Mouse (Mus musculus) liver, embryonic 14.5 days (tissue): ENCODE results near the gene Wwp2. TPM values are rescaled to one million over a fixed set of nuclear protein-coding genes. Genes with fewer than 3 reads are reported as not detected.

Experiments used
- ATAC-seq: fragments of 200-750 bp; cut with Nextera tagmentation; 2 replicates; pipeline ENCODE4 v1.8.0; 2017; ENCODE audit warnings: moderate number of reproducible peaks, mild to moderate bottlenecking, moderate library complexity; ENCODE audit not compliant: insufficient read depth
- DNase-seq, 3 experiments: peaks; one replicate each; pipeline ENCODE4 v3.0.0-alpha.2; 2012 to 2013; ENCODE audit warnings: low read depth in 3 of 3, low spot score in 3 of 3
- H3K27ac ChIP-seq: fragments of 300-500 bp; sonication (generic); 2 replicates; pipeline ENCODE4 v1.5.1; 2014; ENCODE audit warnings: moderate library complexity, mild to moderate bottlenecking, control low read depth, inconsistent platforms
- H3K27me3 ChIP-seq: fragments of 300-500 bp; sonication (generic); 2 replicates; pipeline ENCODE4 v1.6.1; 2014; ENCODE audit warnings: mild to moderate bottlenecking, low read length, moderate library complexity; ENCODE audit not compliant: control insufficient read depth, insufficient read depth
- H3K36me3 ChIP-seq: fragments of 300-500 bp; sonication (generic); replicated peaks from 2 replicates; pipeline ENCODE4 v1.6.1; 2014; ENCODE audit warnings: low read depth; ENCODE audit not compliant: control insufficient read depth, insufficient read depth
- H3K4me1 ChIP-seq, 2 experiments: fragments of 200-500 bp in 1 of 2; fragments of 300-500 bp in 1 of 2; sonication (generic) in 1 of 2; replicated peaks; 2 replicates each; pipeline ENCODE4 v1.6.1; 2012 to 2014; ENCODE audit warnings: antibody characterized with exemption in 1 of 2, inconsistent platforms in 1 of 2, low read length in 1 of 2; ENCODE audit not compliant: control insufficient read depth in 2 of 2, insufficient read depth in 2 of 2
- H3K4me2 ChIP-seq: fragments of 300-500 bp; sonication (generic); 2 replicates; pipeline ENCODE4 v1.6.1; 2014; ENCODE audit warnings: low read depth, mild to moderate bottlenecking, control low read depth, moderate library complexity
- H3K4me3 ChIP-seq, 2 experiments: fragments of 200-500 bp in 1 of 2; fragments of 300-500 bp in 1 of 2; sonication (generic) in 1 of 2; 2 replicates each; pipeline ENCODE4 v1.5.1; 2012 to 2014; ENCODE audit warnings: low read depth in 2 of 2, low read length in 2 of 2, mild to moderate bottlenecking in 2 of 2, control low read depth in 1 of 2, inconsistent platforms in 1 of 2, moderate library complexity in 1 of 2; ENCODE audit not compliant: insufficient read depth in 1 of 2
- H3K9ac ChIP-seq: fragments of 300-500 bp; sonication (generic); replicated peaks from 2 replicates; pipeline ENCODE4 v1.6.1; 2014; ENCODE audit warnings: mild to moderate bottlenecking, control low read depth, moderate library complexity
- H3K9me3 ChIP-seq: fragments of 300-500 bp; sonication (generic); 2 replicates; pipeline ENCODE4 v1.6.1; 2016; ENCODE audit warnings: low read length, mixed read lengths; ENCODE audit not compliant: control insufficient read depth
- CTCF ChIP-seq: IDR thresholded peaks from 2 replicates; pipeline ENCODE4 v1.5.1; 2016; ENCODE audit warnings: antibody characterized with exemption, low read depth, control low read depth
- EP300 ChIP-seq: IDR thresholded peaks from 2 replicates; pipeline ENCODE4 v1.6.1; 2016; ENCODE audit warnings: antibody characterized with exemption, low read depth
- WGBS: fragments of 180-500 bp; shearing (Covaris S2); extraction: QIAGEN DNeasy Blood & Tissue Kit; methylation state at CpG from one replicate; pipeline ENCODE4 v1.1.7; 2014; ENCODE audit not compliant: insufficient replicate concordance; 5-methylcytosine and 5-hydroxymethylcytosine counted together
- polyA plus RNA-seq, 2 experiments: library from polyadenylated mRNA; depleted of rRNA in 1 of 2; stranded (reverse) in 1 of 2; unstranded in 1 of 2; fragments of >200 nt; fragmentation: Nextera tagmentation in 1 of 2; extraction: Ambion mirVana in 1 of 2; gene quantifications; 2 replicates each; pipeline versions ENCODE4 v1.2.1 to v1.2.3; 2012 to 2014

Wwp2 gene
- polyA plus RNA-seq, 2 experiments, result 14.7 to 28.0 TPM

GRCm38 (mm10) chr8:107489921-107490320 lies 53.8 kb downstream of the Wwp2 start:
- no peak for DNase-seq
- no peak for ATAC-seq
- no peak overlapping the region for H3K27ac ChIP-seq
- H3K9me3 ChIP-seq, result no peaks in the 10 kb centered on the region
- no peaks in the 10 kb centered on the region; the same call in 1 of the 2 replicates for H3K36me3 ChIP-seq
- no peak overlapping the region for H3K4me2 ChIP-seq
- no peak overlapping the region for H3K4me3 ChIP-seq
- 47% methylated on average over 5 of the region's 5 CpGs for WGBS
- no peaks in the 10 kb centered on the region for H3K27me3 ChIP-seq
- no peak for TF ChIP-seq CTCF
- no peak for TF ChIP-seq EP300
- peaks cover 11 to 20% of the 10 kb centered on the region in 2 experiments for H3K4me1 ChIP-seq
- no peak overlapping the region for H3K9ac ChIP-seq

- no peak overlapping the region for H3K4me3 ChIP-seq
- no peak for ATAC-seq
- no peak for DNase-seq
- H3K4me2 ChIP-seq, result no peak overlapping the region
- peaks cover 11 to 17% of the 10 kb centered on the region in 2 experiments for H3K4me1 ChIP-seq
- TF ChIP-seq EP300 (no peak), CTCF (no peak)
- no peaks in the 10 kb centered on the region; the same call in 1 of the 2 replicates for H3K36me3 ChIP-seq
- no peaks in the 10 kb centered on the region for H3K9me3 ChIP-seq
- no peaks in the 10 kb centered on the region for H3K27me3 ChIP-seq
- no peak overlapping the region for H3K9ac ChIP-seq
- no peak overlapping the region for H3K27ac ChIP-seq
- WGBS, result 85% methylated on average over 2 of the region's 2 CpGs
These were observed 54.5 kb downstream of the Wwp2 start for GRCm38 (mm10) chr8:107490649-107491048.

DNA sequence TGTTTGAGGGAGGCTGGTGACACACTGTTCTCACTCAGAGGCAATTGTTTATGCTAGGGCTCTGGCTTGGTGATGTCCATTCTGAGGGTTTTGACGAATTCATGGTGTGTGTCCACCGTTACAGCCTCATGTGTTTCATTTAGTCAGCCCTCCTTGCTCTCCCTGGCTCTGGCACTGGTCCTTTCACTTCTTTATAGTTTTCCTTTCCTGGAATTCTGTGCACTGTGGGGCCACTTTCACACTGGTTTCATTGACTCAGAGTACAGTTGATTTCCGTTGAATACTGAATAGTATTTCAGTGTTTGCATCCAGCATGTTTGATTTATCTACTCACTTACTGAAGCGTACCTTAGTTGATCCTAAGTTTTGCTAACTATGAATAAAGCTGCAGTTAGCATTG lies 55.0 kb downstream of the Wwp2 start:
- Histone ChIP-seq H3K27me3 (no peaks in the 10 kb centered on the region), H3K36me3 (no peaks in the 10 kb centered on the region), H3K4me1 (peaks cover 11 to 17% of the 10 kb centered on the region in 2 experiments), H3K4me2 (no peak overlapping the region), H3K4me3 (no peak overlapping the region), H3K27ac (no peak overlapping the region), H3K9me3 (no peaks in the 10 kb centered on the region), H3K9ac (no peak overlapping the region)
- 74% methylated on average over 4 of the region's 4 CpGs for WGBS
- ATAC-seq, result no peak
- no peak for TF ChIP-seq EP300
- no peak for TF ChIP-seq CTCF
- DNase-seq, result no peak

- no peak for DNase-seq
- no peaks in the 10 kb centered on the region for H3K9me3 ChIP-seq
- no peak overlapping the region for H3K4me2 ChIP-seq
- ATAC-seq, result no peak
- H3K4me1 ChIP-seq, result peaks cover 11 to 17% of the 10 kb centered on the region in 2 experiments
- H3K27ac ChIP-seq, result no peak overlapping the region
- no peak for TF ChIP-seq EP300
- peak; percentile 17; the same call in 1 of the 2 replicates for TF ChIP-seq CTCF
- H3K36me3 ChIP-seq, result no peaks in the 10 kb centered on the region
- no peak overlapping the region for H3K4me3 ChIP-seq
- H3K27me3 ChIP-seq, result no peaks in the 10 kb centered on the region
- no peak overlapping the region for H3K9ac ChIP-seq
These were observed 55.7 kb downstream of the Wwp2 start for GRCm38 (mm10) chr8:107491831-107492230.

DNA sequence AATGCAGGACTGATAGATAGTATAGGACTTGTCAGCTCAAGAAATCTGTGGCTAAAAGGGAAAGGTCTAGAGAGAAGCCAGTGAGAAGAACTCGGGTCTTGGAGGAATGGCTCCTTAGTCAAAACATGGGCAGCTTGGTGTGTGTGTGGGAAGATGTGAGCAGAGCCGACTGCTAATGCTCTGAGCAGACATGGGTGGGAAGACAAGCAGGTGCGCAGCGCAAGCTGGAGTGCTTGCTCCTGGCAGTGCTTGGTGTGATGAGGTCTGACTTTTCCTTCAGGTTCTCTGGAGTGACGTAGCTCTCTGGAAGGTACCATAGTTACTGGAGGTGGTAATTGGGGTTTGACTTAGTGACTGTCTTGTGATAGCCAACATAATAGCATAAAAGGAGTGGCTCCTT lies 56.6 kb downstream of the Wwp2 start:
- Histone ChIP-seq H3K4me2 (no peak overlapping the region), H3K9me3 (no peaks in the 10 kb centered on the region), H3K4me3 (no peak overlapping the region), H3K4me1 (peaks cover 11 to 17% of the 10 kb centered on the region in 2 experiments), H3K9ac (no peak overlapping the region), H3K36me3 (no peaks in the 10 kb centered on the region), H3K27me3 (no peaks in the 10 kb centered on the region), H3K27ac (no peak overlapping the region)
- WGBS, result 74% methylated on average over 5 of the region's 5 CpGs
- DNase-seq (no peak), ATAC-seq (no peak)
- no peak for TF ChIP-seq CTCF
- TF ChIP-seq EP300, result no peak
